ENCODE assay signal across 8 mouse cellular contexts in the genomic region with DNA sequence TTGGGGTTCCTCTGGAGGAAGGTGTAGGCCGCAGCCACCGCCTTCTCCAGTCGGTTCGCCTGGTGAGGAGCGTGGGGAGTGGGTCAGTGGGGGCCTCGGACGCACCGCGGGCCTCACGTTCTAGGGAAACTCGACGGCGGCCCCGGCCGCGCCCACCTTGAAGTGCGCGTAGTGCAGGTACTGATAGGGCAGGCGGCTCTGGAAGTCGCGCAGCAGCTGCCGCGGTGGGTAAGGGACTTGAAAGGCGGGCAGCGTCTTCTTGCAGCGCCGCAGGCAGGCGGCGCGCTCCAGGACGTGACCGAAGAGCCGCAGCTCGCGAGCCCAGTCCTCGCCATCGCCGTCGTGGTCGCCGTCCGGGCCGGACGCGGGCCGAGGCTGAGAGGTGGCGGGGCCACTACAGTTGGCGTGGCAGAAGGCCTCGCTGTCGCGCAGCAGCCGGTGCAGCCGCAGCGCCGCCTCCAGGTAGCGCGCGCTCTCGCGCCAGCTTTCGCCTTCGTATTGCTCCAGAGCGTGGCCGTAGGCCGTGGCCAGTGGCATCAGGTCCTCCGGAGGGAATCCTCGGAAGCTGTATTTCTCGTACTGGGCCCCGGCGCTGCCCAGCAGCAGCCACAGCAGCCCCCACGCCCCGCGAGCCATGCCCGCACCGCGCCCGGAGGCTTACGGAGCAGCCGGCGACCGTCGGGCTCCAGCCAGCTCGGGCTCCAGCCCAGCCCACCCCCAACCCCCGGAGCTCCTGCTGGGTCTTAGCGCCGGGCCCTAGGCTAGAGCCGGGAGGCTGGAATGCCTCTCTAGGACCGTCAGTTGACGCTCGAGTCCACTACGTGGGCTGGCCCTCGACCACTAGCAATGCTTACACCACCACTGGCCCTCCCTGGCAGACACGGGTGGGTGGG. TPM values are rescaled to one million over a fixed set of nuclear protein-coding genes. Genes with fewer than 3 reads are reported as not detected.
DNase-seq lines count a peak whose midpoint lies in the region; ATAC-seq and TF ChIP-seq lines count a peak whose summit lies in the region.

TSS of gene P3h4 (minus strand) at position 816 of the 893 bp plus-strand sequence.

- peak within 1 kb of the TSS; percentile 71 for H3K4me3 ChIP-seq in ES-Bruce4 (ENCODE audit: low read depth, low read length)
- H3K4me3 ChIP-seq in forebrain, embryonic 14.5 days (ENCODE audit: low read depth, low read length) = peak within 1 kb of the TSS; percentile 56
- H3K4me3 ChIP-seq in lung, adult 2 months (replicated peaks; ENCODE audit: extremely low read depth, low read depth, low read length) = peak within 1 kb of the TSS; percentile 62
- peak within 1 kb of the TSS; percentile 66 for H3K4me3 ChIP-seq in neural tube, embryonic 15.5 days (replicated peaks)

- no peak for TF ChIP-seq POLR2A in ES-Bruce4 (IDR thresholded peaks at IDR 0.05; ENCODE audit: insufficient read depth, low read length)
- no peak; the same call in 1 of the 2 replicates for TF ChIP-seq POLR2A in lung, adult 2 months (IDR thresholded peaks at IDR 0.05; ENCODE audit: borderline replicate concordance, extremely low read depth, low read depth, low read length)

- 1% methylated on average over 89 of the region's 93 CpGs for WGBS in forebrain, embryonic 14.5 days
- WGBS in lung, adult 2 months = 3% methylated on average over 91 of the region's 93 CpGs
- WGBS in neural tube, embryonic 15.5 days = 3% methylated on average over 92 of the region's 93 CpGs

- no peaks in the 10 kb centered on the region for H3K9me3 ChIP-seq in ES-Bruce4 (replicated peaks; ENCODE audit: control insufficient read depth, insufficient read depth, low read length, poor library complexity, severe bottlenecking)
- no peaks in the 10 kb centered on the region for H3K9me3 ChIP-seq in forebrain, embryonic 14.5 days (replicated peaks; ENCODE audit: control insufficient read depth, low read length)
- no peaks in the 10 kb centered on the region for H3K9me3 ChIP-seq in neural tube, embryonic 15.5 days (replicated peaks)

- DNase-seq in cerebellum, adult 11 months = peak; percentile 88
- peak; percentile 81 for DNase-seq in forebrain, embryonic 14.5 days (ENCODE audit: low spot score)
- peak; percentile 92 for DNase-seq in heart, postnatal 10 days
- peak; percentile 81 to 90 for DNase-seq in kidney, postnatal 36 days
- DNase-seq in lung, adult 2 months = peak; percentile 85
- DNase-seq in thymus, adult 18-20 months = peak; percentile 50 to 54

- H3K36me3 ChIP-seq in ES-Bruce4 (ENCODE audit: control insufficient read depth, insufficient read depth, low read length, poor library complexity, severe bottlenecking) = no peaks in the 10 kb centered on the region
- H3K36me3 ChIP-seq in forebrain, embryonic 14.5 days (ENCODE audit: control insufficient read depth, insufficient read depth, low read length) = peaks cover under 1% of the 10 kb centered on the region; the same call in 1 of the 2 replicates
- H3K36me3 ChIP-seq in neural tube, embryonic 15.5 days = peaks cover under 1% of the 10 kb centered on the region; the same call in 1 of the 2 replicates

- ATAC-seq in forebrain, embryonic 14.5 days = peak; percentile 92
- ATAC-seq in neural tube, embryonic 15.5 days (ENCODE audit: low FRiP score) = peak; percentile 92

- peak within 1 kb of the TSS; percentile 89 for H3K9ac ChIP-seq in ES-Bruce4 (ENCODE audit: low read depth, poor library complexity, severe bottlenecking)
- peak within 1 kb of the TSS; percentile 70 for H3K9ac ChIP-seq in forebrain, embryonic 14.5 days (ENCODE audit: low read length)
- peak within 1 kb of the TSS; percentile 76 for H3K9ac ChIP-seq in neural tube, embryonic 15.5 days (replicated peaks)

- intact Hi-C loops in heart, postnatal 10 days (cut with DNase I) = loop anchor here (2.0 kb wide), 1 partner anchor 17 kb away; the partner anchor contains the start of gene Jup

- H3K4me1 ChIP-seq in ES-Bruce4 (ENCODE audit: control insufficient read depth, insufficient read depth, low read length) = no peaks in the 10 kb centered on the region
- H3K4me1 ChIP-seq in forebrain, embryonic 14.5 days (ENCODE audit: control insufficient read depth, insufficient read depth, low read length) = no peaks in the 10 kb centered on the region
- peaks cover 2% of the 10 kb centered on the region; the same call in 1 of the 2 replicates for H3K4me1 ChIP-seq in lung, adult 2 months (ENCODE audit: control insufficient read depth, insufficient read depth, low read length)
- H3K4me1 ChIP-seq in neural tube, embryonic 15.5 days = peaks cover 40% of the 10 kb centered on the region

- H3K27ac ChIP-seq in ES-Bruce4 (ENCODE audit: insufficient read depth, low read length) = peak within 1 kb of the TSS; percentile 36; the same call in 1 of the 2 replicates
- no peak within 1 kb of the TSS; the same call in 1 of the 2 replicates for H3K27ac ChIP-seq in forebrain, embryonic 14.5 days (ENCODE audit: low read depth, low read length)
- H3K27ac ChIP-seq in neural tube, embryonic 15.5 days (replicated peaks) = peak within 1 kb of the TSS; percentile 86

- no peak for TF ChIP-seq EP300 in ES-Bruce4 (IDR thresholded peaks at IDR 0.05; ENCODE audit: insufficient read depth, low read depth, low read length)

- TF ChIP-seq CTCF in ES-Bruce4 (IDR thresholded peaks at IDR 0.05; ENCODE audit: low read depth, low read length) = peak; percentile 60
- TF ChIP-seq CTCF in lung, adult 2 months (IDR thresholded peaks at IDR 0.05; ENCODE audit: insufficient read depth, low read length) = peak; percentile 55

- peak within 1 kb of the TSS; percentile 64 for H3K4me2 ChIP-seq in forebrain, embryonic 14.5 days (ENCODE audit: low read length)
- peak within 1 kb of the TSS; percentile 70 for H3K4me2 ChIP-seq in neural tube, embryonic 15.5 days

- no peaks in the 10 kb centered on the region for H3K27me3 ChIP-seq in ES-Bruce4 (ENCODE audit: control insufficient read depth, insufficient read depth, low read length, poor library complexity, severe bottlenecking)
- peaks cover 13% of the 10 kb centered on the region; the same call in 1 of the 2 replicates for H3K27me3 ChIP-seq in forebrain, embryonic 14.5 days (replicated peaks; ENCODE audit: control insufficient read depth, insufficient read depth, low read length)
- peaks cover 20% of the 10 kb centered on the region for H3K27me3 ChIP-seq in neural tube, embryonic 15.5 days (replicated peaks)

RNA-seq across cellular contexts. Expression of gene P3h4, which starts in this region (rescaled TPM):
- polyA plus RNA-seq in ES-Bruce4 (2011; ENCODE audit: insufficient read depth, insufficient read length, low read depth, missing spikeins) = 13.3 and 16.8 TPM in 2 replicates
- 14.5 and 16.3 TPM in 2 replicates for polyA plus RNA-seq in forebrain, embryonic 14.5 days (2014; fragmentation: Nextera tagmentation; extraction: Ambion mirVana)
- 10 to 100 TPM; 24.4 to 27.3 TPM for total RNA-seq in heart, postnatal 10 days (2021)
- polyA plus RNA-seq in lung, adult 2 months (2012; rRNA removed) = 40.6 and 53.9 TPM in 2 replicates
- polyA plus RNA-seq in neural tube, embryonic 15.5 days (2015; fragmentation: Nextera tagmentation; extraction: Ambion mirVana) = 24.3 and 24.4 TPM in 2 replicates
